ENCODE assay signal across 8 mouse cellular contexts in the genomic region with DNA sequence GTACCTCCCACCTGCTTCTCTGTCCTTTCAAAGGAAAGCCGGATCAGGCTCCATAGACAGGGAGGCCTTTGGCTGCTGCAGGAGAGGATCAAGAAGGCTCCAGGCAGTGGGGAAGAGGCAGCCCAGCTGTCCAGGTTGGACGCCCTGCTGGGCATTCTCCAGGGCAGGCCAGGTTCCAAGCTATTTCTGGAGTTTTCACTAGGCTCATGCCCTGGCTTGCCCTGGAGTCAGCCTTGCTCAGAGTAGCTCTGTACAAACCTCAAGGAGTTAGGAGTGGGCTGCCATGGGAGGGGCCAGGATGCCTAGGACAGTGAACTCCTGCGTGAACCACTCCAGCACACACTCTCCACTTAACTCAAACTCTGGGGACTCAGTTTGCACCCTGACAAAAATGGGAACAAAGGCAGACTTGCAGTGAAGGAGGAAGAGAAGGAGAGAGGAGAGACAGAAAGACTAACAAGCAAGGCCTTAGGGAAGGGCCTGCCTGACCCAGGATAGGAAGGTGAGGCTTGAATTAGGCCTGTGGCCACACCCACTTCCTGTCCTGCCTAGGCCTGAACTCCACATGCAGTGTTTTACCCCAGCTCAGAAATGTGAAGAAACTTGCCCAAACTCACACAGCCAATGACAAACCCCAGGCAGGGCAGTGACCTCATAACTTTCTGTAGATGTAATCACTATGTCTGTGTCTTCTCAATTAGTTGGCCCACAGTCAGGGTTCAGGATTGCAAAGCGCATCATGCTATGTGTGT. TPM values are rescaled to one million over a fixed set of nuclear protein-coding genes. Genes with fewer than 3 reads are reported as not detected.
DNase-seq lines count a peak whose midpoint lies in the region.

No protein-coding gene starts in this region.

- H3K9me3 ChIP-seq in embryonic facial prominence, embryonic 10.5 days = no peaks in the 10 kb centered on the region

- peaks cover 30% of the 10 kb centered on the region for H3K27me3 ChIP-seq in embryonic facial prominence, embryonic 10.5 days (replicated peaks; ENCODE audit: low read depth, poor library complexity, severe bottlenecking)

- peaks cover 65% of the 10 kb centered on the region for H3K4me1 ChIP-seq in embryonic facial prominence, embryonic 10.5 days

- 83% methylated on average over 4 of the region's 4 CpGs for WGBS in embryonic facial prominence, embryonic 10.5 days

- peaks cover 13% of the 10 kb centered on the region; the same call in 1 of the 2 replicates for H3K36me3 ChIP-seq in embryonic facial prominence, embryonic 10.5 days (replicated peaks)

- H3K4me3 ChIP-seq in embryonic facial prominence, embryonic 10.5 days = peak overlapping the region; percentile 65

- H3K27ac ChIP-seq in embryonic facial prominence, embryonic 10.5 days (replicated peaks) = peak overlapping the region; percentile 65

- DNase-seq in embryo, embryonic 10 days (ENCODE audit: low spot score) = peak; percentile 21
- DNase-seq in embryo, embryonic 10.5 days (ENCODE audit: low spot score) = no peak
- DNase-seq in 3T3-L1 (ENCODE audit: low read depth, low spot score) = peak; percentile 80
- no peak for DNase-seq in embryonic facial prominence, embryonic 10.5 days (ENCODE audit: low spot score)
- peak; percentile 76 for DNase-seq in induced T-regulatory cell, adult 2 months (ENCODE audit: low read depth)
- peak; percentile 76 for DNase-seq in skeletal muscle tissue, adult 2 months (ENCODE audit: low read depth, low spot score)
- no peak for DNase-seq in right cerebral cortex, postnatal 14 days
- no peak for DNase-seq in urinary bladder, adult 2 months (ENCODE audit: low spot score)

RNA-seq across cellular contexts. Expression of a gene that starts 2.2 kb away (rescaled TPM):
- 48.4 and 55.0 TPM in 2 replicates for polyA plus RNA-seq in embryonic facial prominence, embryonic 10.5 days (2016; fragmentation: Nextera tagmentation; extraction: Ambion mirVana)
- 20.0 and 20.2 TPM in 2 replicates for polyA plus RNA-seq in urinary bladder, adult 2 months (2012; rRNA removed)

RNA-seq across cellular contexts. Expression of a gene that starts 18.4 kb away (rescaled TPM):
- 0.63 and 0.80 TPM in 2 replicates for polyA plus RNA-seq in embryonic facial prominence, embryonic 10.5 days (2016; fragmentation: Nextera tagmentation; extraction: Ambion mirVana)
- 34.0 and 37.1 TPM in 2 replicates for polyA plus RNA-seq in urinary bladder, adult 2 months (2012; rRNA removed)

Comparison
In these comparisons a context has a peak if more than half of its experiments do, and no peak if none do; other contexts are left out.
1. DNase-seq: peak in embryo, embryonic 10 days (single experiment), 3T3-L1 (single experiment), induced T-regulatory cell, adult 2 months (single experiment) and skeletal muscle tissue, adult 2 months (single experiment); none in embryo, embryonic 10.5 days (single experiment), embryonic facial prominence, embryonic 10.5 days (single experiment), right cerebral cortex, postnatal 14 days (single experiment) and urinary bladder, adult 2 months (single experiment).
2. RNA of a gene that starts 18.4 kb away (polyA plus RNA-seq): 34.0 to 37.1 TPM in urinary bladder, adult 2 months; 0.63 to 0.80 TPM in embryonic facial prominence, embryonic 10.5 days; every median in the first group is over 10 times any median in the second.